Mouse (Mus musculus) cerebellum, adult 9-11 months (tissue): ENCODE data around the gene Khdc4.

Experiments
- DNase-seq: peaks from one replicate; pipeline ENCODE4 v3.0.0; 2022

Khdc4 gene

GRCm38 (mm10) chr3:88738641-88739040 is 53.0 kb downstream of the Khdc4 start:
- DNase-seq = no peak

- DNase-seq = no peak
Measured at GRCm38 (mm10) chr3:88740147-88740546, 54.5 kb downstream of the Khdc4 start.

- no peak for DNase-seq
Measured at GRCm38 (mm10) chr3:88745534-88745933, 59.9 kb downstream of the Khdc4 start.

GRCm38 (mm10) chr3:88746139-88746870 is 60.7 kb downstream of the Khdc4 start:
- no peak for DNase-seq

- no peak for DNase-seq
Measured at GRCm38 (mm10) chr3:88746871-88747231, 61.2 kb downstream of the Khdc4 start.

GRCm38 (mm10) chr3:88754283-88754682 is 68.7 kb downstream of the Khdc4 start:
- no peak for DNase-seq

GRCm38 (mm10) chr3:88755541-88755940 is 69.9 kb downstream of the Khdc4 start:
- DNase-seq = no peak

GRCm38 (mm10) chr3:88756276-88756675 is 70.7 kb downstream of the Khdc4 start:
- DNase-seq = peak; percentile 35

GRCm38 (mm10) chr3:88758045-88758500 is 72.5 kb downstream of the Khdc4 start:
- DNase-seq = peak; percentile 80

GRCm38 (mm10) chr3:88761619-88762018 is 76.0 kb downstream of the Khdc4 start:
- no peak for DNase-seq

- DNase-seq = peak; percentile 42
Measured at GRCm38 (mm10) chr3:88762401-88762831, 76.8 kb downstream of the Khdc4 start.
